Mouse (Mus musculus) right cerebral cortex, postnatal 36 days (tissue): ENCODE results near the gene Tnfrsf19.

Source experiments
- DNase-seq, 2 experiments: peaks; one replicate each; pipeline ENCODE4 v3.0.0; 2022; ENCODE audit warnings: low spot score in 2 of 2, mixed read lengths in 1 of 2

The Tnfrsf19 gene

GRCm38 (mm10) chr14:60964016-60964810 is 82.1 kb downstream of the Tnfrsf19 start:
- no peak for DNase-seq

- DNase-seq = no peak
Measured at GRCm38 (mm10) chr14:60957611-60958157, 88.6 kb downstream of the Tnfrsf19 start.

GRCm38 (mm10) chr14:60937481-60938039 is 108.7 kb downstream of the Tnfrsf19 start:
- no peak for DNase-seq

GRCm38 (mm10) chr14:60935705-60936104 is 110.6 kb downstream of the Tnfrsf19 start:
- no peak for DNase-seq

GRCm38 (mm10) chr14:60926011-60926410 is 120.3 kb downstream of the Tnfrsf19 start:
- DNase-seq = no peak

- DNase-seq = no peak
Measured at GRCm38 (mm10) chr14:60916661-60917060, 129.6 kb downstream of the Tnfrsf19 start.
